Mouse (Mus musculus): ENCODE data around the gene Nup54.

GRCm38 (mm10) chr5:92366565-92366964, 68.5 kb downstream of the Nup54 start:
- TF ChIP-seq CTCF (IDR thresholded peaks at IDR 0.05; ENCODE audit: insufficient read depth, low read depth, low read length), result no peak
- TF ChIP-seq POLR2A (IDR thresholded peaks at IDR 0.05; ENCODE audit: insufficient read depth, low read depth, low read length), result no peak
